Mouse (Mus musculus): ENCODE measurements at regions not wholly inside any gene's neighbourhood (a gene's known extent, or its start where the extent isn't known, plus 50 kb on each side); places are given as distances from the start of the nearest gene placed in this dataset.

GRCm38 (mm10) chr7:113153386-113153785, 53.9 kb upstream of the Arntl start:
- TF ChIP-seq POLR2AphosphoS2 (IDR thresholded peaks at IDR 0.05; ENCODE audit: insufficient read length, low read depth) (no peak), POLR2A (IDR thresholded peaks at IDR 0.05; ENCODE audit: insufficient read length, low read depth) (no peak), MYOD1 (IDR thresholded peaks at IDR 0.05; ENCODE audit: control insufficient read depth in 1 of 3, insufficient read length in 2 of 3, low read depth in 2 of 3) (no peak), CEBPB (IDR thresholded peaks at IDR 0.05; ENCODE audit: insufficient read depth, poor library complexity, severe bottlenecking) (no peak), MAX (IDR thresholded peaks at IDR 0.05; ENCODE audit: low read depth) (no peak)
